Mouse (Mus musculus) E14TG2a.4 (cell line): ENCODE results near the gene Rbms1.

Experiments used
- CTCF ChIP-seq: conservative IDR thresholded peaks from 2 replicates; pipeline ENCODE4 v1.5.1; 2014; ENCODE audit warnings: low read length
- NANOG ChIP-seq: IDR thresholded peaks from 2 replicates; pipeline ENCODE4 v1.6.1; 2014; ENCODE audit warnings: borderline replicate concordance, low read length, mixed read lengths

GRCm38 (mm10) chr2:60851898-60852297 lies 111.1 kb downstream of the Rbms1 start:
- TF ChIP-seq CTCF: no peak
- TF ChIP-seq NANOG: no peak
